Mouse (Mus musculus): ENCODE data around the gene Fam136a.

- TF ChIP-seq EP300 (IDR thresholded peaks at IDR 0.05; ENCODE audit: low read depth) = no peak
- TF ChIP-seq CTCF (IDR thresholded peaks at IDR 0.05; ENCODE audit: low read depth) = peak; percentile 67
Observed at GRCm38 (mm10) chr6:86391326-86391725, 25.9 kb downstream of the Fam136a start.

Data from liver, postnatal 0 days (tissue).